Mouse (Mus musculus) gastrocnemius, postnatal 4 days (tissue): ENCODE results near the gene Fbxw26. TPM values are rescaled to one million over a fixed set of nuclear protein-coding genes. Genes with fewer than 3 reads are reported as not detected.
"Not testable (repeated sequence)": the region's sequence is repeated elsewhere in the genome, so short reads cannot be mapped to it uniquely, and the experiment has no call there.

ENCODE experiments used
- DNase-seq, 2 experiments: peaks; one replicate each; pipeline ENCODE4 v3.0.0; 2021 to 2022; ENCODE audit warnings: low spot score in 2 of 2, mixed read lengths in 2 of 2
- long read RNA-seq, 2 experiments: library from polyadenylated mRNA; stranded (forward); transcript quantifications; one replicate each; pipeline ENCODE4 v2.0.0; 2021
- total RNA-seq, 2 experiments: library from RNA; stranded (reverse); gene quantifications; 2 replicates each; pipeline ENCODE4 v1.2.3; 2021

Fbxw26 gene
- not detected for total RNA-seq
- long read RNA-seq, experiment 1, result 0 reads
- long read RNA-seq, experiment 2, result 0 reads

DNA sequence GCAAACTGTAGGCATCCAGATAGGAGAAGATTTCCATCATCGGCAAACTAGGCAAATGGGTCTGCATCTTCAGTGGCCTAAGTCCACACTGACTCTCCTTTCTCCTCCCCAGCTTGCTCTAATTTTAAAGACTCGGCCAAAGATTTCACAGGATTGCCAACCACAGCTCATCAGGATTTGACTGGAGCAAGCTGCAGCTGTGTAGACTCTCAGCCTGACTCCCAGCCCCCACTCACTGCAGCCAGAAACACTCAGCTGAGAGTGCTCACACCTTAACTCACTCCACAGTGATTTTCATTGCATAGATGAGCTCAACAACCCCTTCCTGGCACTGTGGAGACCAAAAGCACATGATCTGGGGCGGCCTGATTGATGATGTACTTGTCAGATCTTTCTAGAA is at the start of gene Fbxw26:
Gene Fbxw26, minus strand, starts transcription at position 101 of the 400 bp plus-strand sequence.
- not testable (repeated sequence) for DNase-seq

DNA sequence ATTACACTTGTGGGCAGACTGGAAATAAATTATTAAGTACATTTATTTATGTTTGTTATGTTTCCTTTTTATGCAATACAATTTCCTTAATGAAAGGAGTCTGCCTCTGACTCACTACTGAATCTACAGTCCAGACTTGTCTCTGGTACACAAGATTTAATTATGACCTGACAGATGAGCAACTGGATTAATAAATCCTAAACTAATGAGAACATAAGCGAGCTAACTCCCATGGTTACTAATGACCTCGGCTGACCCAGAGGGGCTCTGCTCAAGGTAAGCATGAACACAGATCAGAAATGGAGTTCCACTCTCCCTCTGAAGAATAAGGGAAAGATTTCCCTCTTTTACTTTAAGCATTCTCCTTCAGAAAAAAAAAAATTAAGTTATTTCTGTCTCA is 49.3 kb upstream of the Fbxw26 start:
- DNase-seq, result no peak

GRCm38 (mm10) chr9:109790570-109790969 is 44.7 kb upstream of the Fbxw26 start, which contains the start of gene Fbxw27:
Gene Fbxw27 (minus strand): TSS chr9:109790670.
- not testable (repeated sequence) for DNase-seq

DNA sequence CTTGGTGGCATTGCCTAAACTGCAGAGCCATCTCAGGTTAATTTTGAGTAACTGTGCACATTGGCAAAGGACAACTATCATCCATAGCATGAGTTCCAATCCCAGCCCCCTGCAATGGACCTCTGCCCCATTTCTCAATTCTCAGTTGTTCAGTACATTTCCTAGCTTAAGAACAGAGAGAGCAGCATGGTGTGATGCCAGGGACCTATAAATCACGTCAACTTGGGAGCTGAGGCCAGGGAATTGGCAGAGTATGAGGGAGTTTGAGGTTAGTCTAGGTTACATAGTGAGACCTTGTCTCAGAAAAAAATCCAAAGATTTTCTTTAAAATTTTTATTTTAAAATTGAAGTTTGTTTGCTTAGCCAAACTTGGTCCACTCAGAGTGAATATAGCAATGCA is 21.0 kb upstream of the Fbxw26 start:
- not testable (repeated sequence) for DNase-seq

GRCm38 (mm10) chr9:109702600-109702999 is 43.3 kb downstream of the Fbxw26 start, which contains the start of gene Fbxw18:
Gene Fbxw18 (minus strand): TSS chr9:109702700.
- DNase-seq, result not testable (repeated sequence)

DNA sequence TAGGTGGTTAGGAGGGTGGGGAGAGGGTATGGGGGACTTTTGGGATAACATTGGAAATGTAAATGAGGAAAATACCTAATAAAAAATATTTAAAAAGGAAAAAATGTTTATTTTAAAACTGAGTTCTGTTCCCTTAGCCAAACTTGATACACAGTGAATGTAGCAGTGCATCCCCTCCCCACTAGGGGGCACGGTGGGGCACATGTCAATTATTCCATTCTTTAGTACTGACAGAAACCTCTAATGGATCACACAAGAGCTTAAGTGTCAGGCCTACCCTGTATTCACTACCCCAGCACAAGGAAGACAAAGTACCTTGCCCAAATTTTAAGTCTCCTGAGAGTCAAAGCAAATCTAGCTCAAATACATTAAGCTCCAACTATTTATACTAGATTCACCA is 60.6 kb downstream of the Fbxw26 start:
- DNase-seq, result peak; percentile 23 to 26

Other genes with a start within 250 kb of the Fbxw26 start
- gene Fbxw15, start 177.8 kb downstream of the Fbxw26 start, total RNA-seq, result not detected
- gene Fbxw24, start 120.0 kb downstream of the Fbxw26 start, total RNA-seq, result not detected
- gene Fbxw25, start 81.4 kb downstream of the Fbxw26 start, total RNA-seq, result not detected
- not detected for gene Fbxw18, start 43.4 kb downstream of the Fbxw26 start, total RNA-seq
- gene Fbxw27, start 44.6 kb upstream of the Fbxw26 start, total RNA-seq, result not detected
- not detected for gene Spink8, start 66.2 kb upstream of the Fbxw26 start, total RNA-seq
- gene Nme6, start 86.7 kb upstream of the Fbxw26 start, total RNA-seq, result 10 to 100 TPM; 24.2 to 30.3 TPM
- 1 to 10 TPM in 1 of 2 experiments, under 1 TPM in 1; 0.39 to 1.4 TPM for gene Camp, start 103.5 kb upstream of the Fbxw26 start, total RNA-seq
- 10 to 100 TPM; 13.9 TPM for gene Cdc25a, start 129.5 kb upstream of the Fbxw26 start, total RNA-seq
- gene Map4, start 185.4 kb upstream of the Fbxw26 start, total RNA-seq, result 100 to 1,000 TPM; 510 to 546 TPM